19 mouse cellular contexts compared by ENCODE assay signal in the genomic region with DNA sequence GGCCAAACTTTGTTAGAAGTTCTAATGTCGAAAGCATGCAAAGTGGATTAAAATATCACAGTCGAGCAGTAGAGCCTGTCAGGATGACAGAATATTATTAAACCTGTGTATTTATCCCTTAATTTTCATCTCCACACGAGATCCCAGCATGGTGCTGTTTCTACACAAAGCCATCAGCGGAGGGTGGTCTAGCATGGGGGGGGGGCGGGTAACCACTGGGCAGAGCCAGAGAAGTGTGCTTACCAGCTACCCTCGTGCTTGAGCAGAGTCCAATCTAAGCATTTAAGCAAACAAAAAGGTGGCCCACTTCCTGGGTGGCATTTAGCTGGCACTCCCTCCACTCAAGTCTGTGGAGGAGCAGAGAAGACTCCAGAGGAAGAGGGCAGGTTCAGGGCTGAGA.
DNase-seq lines count a peak whose midpoint lies in the region; ATAC-seq lines count a peak whose summit lies in the region.
"Had no signal": no experiment of that assay in that cellular context is flagged by ENCODE, and none has a peak within 500 bp of the region (broad histone marks: within the 10 kb centered on the region; RNA-seq: fewer than 3 reads in every experiment).

No protein-coding gene starts in this region.

- H3K4me3 ChIP-seq in midbrain, embryonic 11.5 days (ENCODE audit: low read depth, low read length): no peak overlapping the region
- no peak overlapping the region for H3K4me3 ChIP-seq in midbrain, embryonic 10.5 days
- H3K4me3 ChIP-seq in forebrain, embryonic 15.5 days: no peak overlapping the region
- H3K4me3 ChIP-seq in midbrain, embryonic 12.5 days: no peak overlapping the region
- no peak overlapping the region for H3K4me3 ChIP-seq in neural tube, embryonic 15.5 days (replicated peaks)
- H3K4me3 ChIP-seq: gastrocnemius, adult 2 months; intestine, embryonic 15.5 days; lung, embryonic 15.5 days had no signal

- H3K27ac ChIP-seq in midbrain, embryonic 11.5 days (ENCODE audit: low read depth, low read length): no peak overlapping the region
- H3K27ac ChIP-seq in midbrain, embryonic 10.5 days (replicated peaks): no peak overlapping the region
- H3K27ac ChIP-seq in forebrain, embryonic 15.5 days (replicated peaks): no peak overlapping the region
- H3K27ac ChIP-seq in midbrain, embryonic 12.5 days (replicated peaks): no peak overlapping the region
- H3K27ac ChIP-seq in neural tube, embryonic 15.5 days (replicated peaks): no peak overlapping the region
- H3K27ac ChIP-seq: gastrocnemius, adult 2 months; intestine, embryonic 15.5 days; kidney, postnatal 0 days; liver, embryonic 14.5 days; lung, embryonic 15.5 days had no signal

- 30% methylated on average over 6 of the region's 6 CpGs for WGBS in midbrain, embryonic 11.5 days
- WGBS in midbrain, embryonic 10.5 days: 40% methylated on average over 6 of the region's 6 CpGs
- 15% methylated on average over 6 of the region's 6 CpGs for whole genome bisulfite sequencing in forebrain, embryonic 15.5 days
- 25% methylated on average over 6 of the region's 6 CpGs for WGBS in midbrain, embryonic 12.5 days
- WGBS in neural tube, embryonic 15.5 days: 38% methylated on average over 6 of the region's 6 CpGs

- 0 out of 2 replicates have a peak, but pooled peaks cover 2% of the 10 kb centered on the region for H3K27me3 ChIP-seq in midbrain, embryonic 11.5 days (ENCODE audit: control insufficient read depth, insufficient read depth, low read length)
- peaks cover 11% of the 10 kb centered on the region for H3K27me3 ChIP-seq in midbrain, embryonic 10.5 days (ENCODE audit: low read depth, poor library complexity, severe bottlenecking)
- H3K27me3 ChIP-seq in forebrain, embryonic 15.5 days: no peaks in the 10 kb centered on the region
- peaks cover 10% of the 10 kb centered on the region for H3K27me3 ChIP-seq in midbrain, embryonic 12.5 days
- no peaks in the 10 kb centered on the region for H3K27me3 ChIP-seq in neural tube, embryonic 15.5 days (replicated peaks)
- H3K27me3 ChIP-seq: intestine, embryonic 15.5 days; lung, embryonic 15.5 days had no signal

- DNase-seq in midbrain, embryonic 11.5 days (ENCODE audit: low spot score, missing footprints): peak; percentile 83
- no peak for DNase-seq in midbrain, embryonic 10.5 days (ENCODE audit: low spot score)
- no peak for DNase-seq in kidney, adult 11 months
- DNase-seq: adrenal gland, adult 8-10 months; cerebellum, postnatal 14 days; gastrocnemius, adult 2 months; heart, adult 11 months; heart, postnatal 36 days; layer of hippocampus, postnatal 36 days; lung, postnatal 4 days; thymus, postnatal 36 days had no signal

- no peaks in the 10 kb centered on the region for H3K9me3 ChIP-seq in midbrain, embryonic 11.5 days (ENCODE audit: control insufficient read depth, low read length)
- no peaks in the 10 kb centered on the region for H3K9me3 ChIP-seq in midbrain, embryonic 10.5 days (replicated peaks)
- no peaks in the 10 kb centered on the region for H3K9me3 ChIP-seq in forebrain, embryonic 15.5 days
- H3K9me3 ChIP-seq in midbrain, embryonic 12.5 days: no peaks in the 10 kb centered on the region
- no peaks in the 10 kb centered on the region for H3K9me3 ChIP-seq in neural tube, embryonic 15.5 days (replicated peaks)
- H3K9me3 ChIP-seq: intestine, embryonic 15.5 days; lung, embryonic 15.5 days had no signal

- H3K9ac ChIP-seq in midbrain, embryonic 11.5 days (ENCODE audit: low read length): no peak overlapping the region
- H3K9ac ChIP-seq in forebrain, embryonic 15.5 days (replicated peaks): no peak overlapping the region
- H3K9ac ChIP-seq in midbrain, embryonic 12.5 days (replicated peaks): no peak overlapping the region
- H3K9ac ChIP-seq in neural tube, embryonic 15.5 days (replicated peaks): no peak overlapping the region
- H3K9ac ChIP-seq: intestine, embryonic 15.5 days; liver, embryonic 14.5 days; lung, embryonic 15.5 days had no signal

- H3K4me1 ChIP-seq in midbrain, embryonic 11.5 days (ENCODE audit: control insufficient read depth, insufficient read depth, low read length): peaks cover 5% of the 10 kb centered on the region; the same call in 1 of the 2 replicates
- H3K4me1 ChIP-seq in midbrain, embryonic 10.5 days: peaks cover 17% of the 10 kb centered on the region
- peaks cover 11% of the 10 kb centered on the region; the same call in 1 of the 2 replicates for H3K4me1 ChIP-seq in forebrain, embryonic 15.5 days
- peaks cover 7% of the 10 kb centered on the region for H3K4me1 ChIP-seq in midbrain, embryonic 12.5 days
- peaks cover 13% of the 10 kb centered on the region for H3K4me1 ChIP-seq in neural tube, embryonic 15.5 days
- H3K4me1 ChIP-seq: intestine, embryonic 15.5 days; lung, embryonic 15.5 days had no signal

- H3K36me3 ChIP-seq in midbrain, embryonic 11.5 days (ENCODE audit: control insufficient read depth, insufficient read depth, low read length): no peaks in the 10 kb centered on the region
- H3K36me3 ChIP-seq in midbrain, embryonic 10.5 days: no peaks in the 10 kb centered on the region
- H3K36me3 ChIP-seq in forebrain, embryonic 15.5 days: no peaks in the 10 kb centered on the region
- no peaks in the 10 kb centered on the region for H3K36me3 ChIP-seq in midbrain, embryonic 12.5 days
- no peaks in the 10 kb centered on the region for H3K36me3 ChIP-seq in neural tube, embryonic 15.5 days
- H3K36me3 ChIP-seq: intestine, embryonic 15.5 days; lung, embryonic 15.5 days had no signal

- no peak overlapping the region; the same call in 1 of the 2 replicates for H3K4me2 ChIP-seq in midbrain, embryonic 11.5 days
- H3K4me2 ChIP-seq in forebrain, embryonic 15.5 days (replicated peaks): no peak overlapping the region
- peak overlapping the region; percentile 23 for H3K4me2 ChIP-seq in midbrain, embryonic 12.5 days (replicated peaks)
- peak overlapping the region; percentile 38; the same call in 1 of the 2 replicates for H3K4me2 ChIP-seq in neural tube, embryonic 15.5 days
- H3K4me2 ChIP-seq: intestine, embryonic 15.5 days; lung, embryonic 15.5 days had no signal

- ATAC-seq in midbrain, embryonic 11.5 days (ENCODE audit: low FRiP score): peak; percentile 59
- ATAC-seq in forebrain, embryonic 15.5 days (replicated peaks): peak; percentile 28; the same call in 1 of the 2 replicates
- ATAC-seq in midbrain, embryonic 12.5 days (ENCODE audit: low FRiP score, low read depth): peak; percentile 55
- 0 out of 2 replicates have a peak, but pooled peaks have one; percentile 33 for ATAC-seq in neural tube, embryonic 15.5 days (ENCODE audit: low FRiP score)
- no peak for ATAC-seq in CD4-positive, CD25-positive, alpha-beta regulatory T cell, adult 4 months
- ATAC-seq: intestine, embryonic 15.5 days had no signal

Comparison
In these comparisons a context has a peak if more than half of its experiments do, and no peak if none do; other contexts are left out.
1. H3K4me2 ChIP-seq: peak in midbrain, embryonic 12.5 days (single experiment) and neural tube, embryonic 15.5 days (single experiment); none in midbrain, embryonic 11.5 days (single experiment) and forebrain, embryonic 15.5 days (single experiment).